Mouse (Mus musculus) fat pad, adult 2 months (tissue): Measurements from ENCODE around the gene Ltb4r2.

Experiments
- DNase-seq: peaks from one replicate; pipeline ENCODE4 v3.0.0-alpha.2; 2011; ENCODE audit warnings: low read depth, low spot score; ENCODE audit errors: extremely low read depth

Ltb4r2 gene

GRCm38 (mm10) chr14:55779656-55780055 lies 18.4 kb downstream of the Ltb4r2 start:
- no peak for DNase-seq

GRCm38 (mm10) chr14:55780736-55781135 lies 19.5 kb downstream of the Ltb4r2 start:
- DNase-seq, result no peak

DNA sequence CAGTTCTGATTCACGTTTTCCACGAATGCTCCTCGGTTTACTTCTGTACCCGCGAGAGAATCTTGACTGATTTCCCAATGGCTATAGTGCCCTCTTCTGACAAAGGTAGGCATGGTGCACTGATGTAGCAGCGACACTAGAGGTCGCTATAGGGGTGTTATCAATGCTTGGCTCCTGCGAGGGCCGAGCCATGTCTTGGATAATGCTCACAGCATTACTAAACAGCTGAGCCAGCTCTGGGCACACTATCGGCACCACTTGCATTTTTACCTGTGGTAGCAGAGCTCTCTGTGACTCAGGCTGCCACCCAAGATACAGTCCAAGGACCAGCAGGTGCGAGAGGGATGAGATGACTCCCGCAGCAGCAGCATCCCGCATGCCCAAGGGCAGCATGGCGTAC lies 20.1 kb downstream of the Ltb4r2 start:
- no peak for DNase-seq

DNA sequence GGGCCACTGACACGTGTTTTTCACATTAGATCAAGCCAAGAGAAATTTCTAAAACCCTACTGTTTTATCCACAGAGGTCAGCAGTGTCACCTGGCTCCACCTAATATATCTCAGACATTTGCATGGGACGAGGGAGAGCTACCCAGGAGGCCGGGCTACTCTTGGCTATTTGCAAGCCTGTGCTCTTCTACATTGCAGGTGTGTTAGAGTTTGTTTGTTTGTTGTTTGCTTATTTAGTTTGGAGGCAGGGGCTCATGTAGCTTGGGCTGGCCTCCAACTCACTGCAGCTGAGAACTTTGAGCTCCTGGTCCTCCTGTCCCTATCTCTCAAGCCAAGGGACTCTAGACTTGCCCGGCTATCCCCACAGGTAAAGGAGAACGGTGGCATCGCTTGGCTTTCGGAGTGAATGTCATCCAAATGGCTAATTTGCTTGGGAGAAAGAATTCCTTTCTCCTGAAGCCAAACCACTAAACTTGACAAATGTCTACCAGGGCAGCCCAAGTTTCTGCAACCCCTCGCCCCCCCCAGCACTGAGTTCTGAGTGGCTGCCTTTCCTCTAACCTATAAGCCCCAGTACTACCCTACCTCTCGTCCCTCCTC lies 21.2 kb downstream of the Ltb4r2 start:
- no peak for DNase-seq

GRCm38 (mm10) chr14:55783171-55783957 lies 22.1 kb downstream of the Ltb4r2 start:
- no peak for DNase-seq

DNA sequence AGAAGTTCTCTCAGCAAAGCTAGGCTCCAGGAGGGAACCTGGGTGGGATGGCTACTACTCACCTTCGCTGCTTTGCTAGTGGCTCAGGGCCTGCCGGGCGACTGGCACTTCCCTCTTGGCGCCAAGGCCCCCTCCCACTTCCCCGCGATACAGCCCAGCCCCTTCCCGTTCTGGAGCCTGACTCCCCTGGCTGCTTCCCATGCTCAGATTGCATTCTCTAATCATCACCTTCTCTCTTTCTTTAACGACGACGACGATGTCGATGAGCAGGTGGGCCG lies 22.7 kb downstream of the Ltb4r2 start, which contains the start of gene Adcy4:
Gene Adcy4 (minus strand): TSS at position 138 of the 278 bp plus-strand sequence.
- DNase-seq, result no peak

GRCm38 (mm10) chr14:55785195-55785594 lies 24.0 kb downstream of the Ltb4r2 start:
- DNase-seq, result no peak

DNA sequence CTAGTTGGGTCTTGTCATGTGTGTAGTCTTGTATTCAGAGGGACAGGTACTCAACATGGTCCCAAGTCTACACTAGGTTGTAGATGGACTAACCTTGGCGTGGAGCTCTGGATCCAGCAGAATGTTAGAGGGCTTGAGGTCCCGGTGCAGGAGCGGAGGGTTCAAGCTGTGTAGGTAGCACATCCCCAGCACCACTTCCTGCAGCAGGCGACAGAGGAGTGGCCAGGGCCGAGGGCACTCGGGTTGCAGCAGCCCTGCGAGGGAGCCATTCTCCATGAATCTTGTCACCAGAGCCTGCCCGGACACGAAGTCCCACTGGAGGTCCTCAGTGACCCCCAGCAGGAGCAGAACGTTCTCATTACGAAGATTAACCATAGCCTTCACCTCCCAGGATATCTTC lies 26.5 kb downstream of the Ltb4r2 start:
- no peak for DNase-seq

GRCm38 (mm10) chr14:55788256-55789050 lies 27.2 kb downstream of the Ltb4r2 start, which contains the start of gene Ripk3:
Gene Ripk3, minus strand, starts transcription at chr14:55788865.
- DNase-seq, result no peak

GRCm38 (mm10) chr14:55793461-55793860 lies 32.2 kb downstream of the Ltb4r2 start:
- no peak for DNase-seq

GRCm38 (mm10) chr14:55793946-55794345 lies 32.7 kb downstream of the Ltb4r2 start:
- DNase-seq, result no peak

- DNase-seq, result no peak
These were observed 34.3 kb downstream of the Ltb4r2 start for GRCm38 (mm10) chr14:55795380-55796163.
